Mouse (Mus musculus): ENCODE results near the gene Adssl1. TPM values are rescaled to one million over a fixed set of nuclear protein-coding genes. Genes with fewer than 3 reads are reported as not detected.

Adssl1 gene
- 5.3 and 5.5 TPM in 2 replicates for polyA plus RNA-seq (2014; fragmentation: Nextera tagmentation; extraction: Ambion mirVana)

- ATAC-seq (ENCODE audit: low FRiP score) (peak; percentile 64), DNase-seq (ENCODE audit: low spot score) (no peak)
- H3K4me3 ChIP-seq (replicated peaks; ENCODE audit: low read length) = peak within 1 kb of the TSS; percentile 46
- H3K36me3 ChIP-seq (replicated peaks; ENCODE audit: control insufficient read depth, insufficient read depth) = no peaks in the 10 kb centered on the region
- H3K4me1 ChIP-seq (replicated peaks; ENCODE audit: control insufficient read depth, insufficient read depth, low read length) = peaks cover 19% of the 10 kb centered on the region
- H3K4me2 ChIP-seq (replicated peaks) = peak within 1 kb of the TSS; percentile 92
- H3K27ac ChIP-seq = no peak within 1 kb of the TSS
- peaks cover 26% of the 10 kb centered on the region for H3K27me3 ChIP-seq (ENCODE audit: control insufficient read depth, insufficient read depth, low read length)
- peak within 1 kb of the TSS; percentile 75 for H3K9ac ChIP-seq
- 1% methylated on average over 54 of the region's 56 CpGs for WGBS
- H3K9me3 ChIP-seq (ENCODE audit: control insufficient read depth, low read length) = no peaks in the 10 kb centered on the region
These were observed at the start of gene Adssl1 for GRCm38 (mm10) chr12:112619686-112620353. TSS of gene Adssl1 (plus strand) at chr12:112620045.

GRCm38 (mm10) chr12:112570160-112570559, 49.7 kb upstream of the Adssl1 start:
- no peak for ATAC-seq (ENCODE audit: low FRiP score)
- no peak overlapping the region for H3K4me2 ChIP-seq (replicated peaks)

GRCm38 (mm10) chr12:112571064-112571463, 48.8 kb upstream of the Adssl1 start:
- Histone ChIP-seq H3K9ac (no peak overlapping the region), H3K9me3 (ENCODE audit: control insufficient read depth, low read length) (no peaks in the 10 kb centered on the region), H3K4me2 (replicated peaks) (no peak overlapping the region), H3K27ac (no peak overlapping the region), H3K4me1 (replicated peaks; ENCODE audit: control insufficient read depth, insufficient read depth, low read length) (no peaks in the 10 kb centered on the region), H3K27me3 (ENCODE audit: control insufficient read depth, insufficient read depth, low read length) (no peaks in the 10 kb centered on the region), H3K36me3 (replicated peaks; ENCODE audit: control insufficient read depth, insufficient read depth) (no peaks in the 10 kb centered on the region), H3K4me3 (replicated peaks; ENCODE audit: low read length) (no peak overlapping the region)
- DNase-seq (ENCODE audit: low spot score) = no peak
- ATAC-seq (ENCODE audit: low FRiP score) = no peak
- WGBS = 67% methylated on average over 6 of the region's 6 CpGs

More at GRCm38 (mm10) chr12:112570160-112570559, 49.7 kb upstream of the Adssl1 start:
- Histone ChIP-seq H3K9me3 (ENCODE audit: control insufficient read depth, low read length) (no peaks in the 10 kb centered on the region), H3K9ac (no peak overlapping the region), H3K4me1 (replicated peaks; ENCODE audit: control insufficient read depth, insufficient read depth, low read length) (no peaks in the 10 kb centered on the region), H3K36me3 (replicated peaks; ENCODE audit: control insufficient read depth, insufficient read depth) (no peaks in the 10 kb centered on the region), H3K4me3 (replicated peaks; ENCODE audit: low read length) (no peak overlapping the region), H3K27me3 (ENCODE audit: control insufficient read depth, insufficient read depth, low read length) (no peaks in the 10 kb centered on the region), H3K27ac (no peak overlapping the region)
- 92% methylated on average over 8 of the region's 8 CpGs for WGBS
- no peak for DNase-seq (ENCODE audit: low spot score)

- H3K27ac ChIP-seq = no peak overlapping the region
- 0 out of 2 replicates have a peak, but pooled peaks cover 7% of the 10 kb centered on the region for H3K4me1 ChIP-seq (replicated peaks; ENCODE audit: control insufficient read depth, insufficient read depth, low read length)
- WGBS = 79% methylated on average over 8 of the region's 8 CpGs
These were observed 44.4 kb upstream of the Adssl1 start for GRCm38 (mm10) chr12:112575274-112575986.

GRCm38 (mm10) chr12:112576341-112576740, 43.5 kb upstream of the Adssl1 start:
- no peak overlapping the region for H3K27ac ChIP-seq

More at GRCm38 (mm10) chr12:112575274-112575986, 44.4 kb upstream of the Adssl1 start:
- Histone ChIP-seq H3K4me3 (replicated peaks; ENCODE audit: low read length) (no peak overlapping the region), H3K27me3 (ENCODE audit: control insufficient read depth, insufficient read depth, low read length) (no peaks in the 10 kb centered on the region), H3K9ac (no peak overlapping the region), H3K9me3 (ENCODE audit: control insufficient read depth, low read length) (no peaks in the 10 kb centered on the region), H3K4me2 (replicated peaks) (no peak overlapping the region), H3K36me3 (replicated peaks; ENCODE audit: control insufficient read depth, insufficient read depth) (no peaks in the 10 kb centered on the region)
- ATAC-seq (ENCODE audit: low FRiP score) (no peak), DNase-seq (ENCODE audit: low spot score) (no peak)

GRCm38 (mm10) chr12:112576749-112577148, 43.1 kb upstream of the Adssl1 start:
- Histone ChIP-seq H3K27ac (no peak overlapping the region), H3K4me3 (replicated peaks; ENCODE audit: low read length) (no peak overlapping the region), H3K36me3 (replicated peaks; ENCODE audit: control insufficient read depth, insufficient read depth) (no peaks in the 10 kb centered on the region), H3K27me3 (ENCODE audit: control insufficient read depth, insufficient read depth, low read length) (no peaks in the 10 kb centered on the region), H3K4me1 (replicated peaks; ENCODE audit: control insufficient read depth, insufficient read depth, low read length) (0 out of 2 replicates have a peak, but pooled peaks cover 7% of the 10 kb centered on the region), H3K9me3 (ENCODE audit: control insufficient read depth, low read length) (no peaks in the 10 kb centered on the region), H3K9ac (no peak overlapping the region), H3K4me2 (replicated peaks) (no peak overlapping the region)
- DNase-seq (ENCODE audit: low spot score) (no peak), ATAC-seq (ENCODE audit: low FRiP score) (no peak)
- 17% methylated on average over 3 of the region's 3 CpGs for WGBS

More at GRCm38 (mm10) chr12:112576341-112576740, 43.5 kb upstream of the Adssl1 start:
- ATAC-seq (ENCODE audit: low FRiP score) (no peak), DNase-seq (ENCODE audit: low spot score) (no peak)
- WGBS = 18% methylated on average over 6 of the region's 6 CpGs
- Histone ChIP-seq H3K4me1 (replicated peaks; ENCODE audit: control insufficient read depth, insufficient read depth, low read length) (0 out of 2 replicates have a peak, but pooled peaks cover 7% of the 10 kb centered on the region), H3K9ac (no peak overlapping the region), H3K36me3 (replicated peaks; ENCODE audit: control insufficient read depth, insufficient read depth) (no peaks in the 10 kb centered on the region), H3K4me3 (replicated peaks; ENCODE audit: low read length) (no peak overlapping the region), H3K27me3 (ENCODE audit: control insufficient read depth, insufficient read depth, low read length) (no peaks in the 10 kb centered on the region), H3K9me3 (ENCODE audit: control insufficient read depth, low read length) (no peaks in the 10 kb centered on the region), H3K4me2 (replicated peaks) (no peak overlapping the region)

- WGBS = 81% methylated on average over 6 of the region's 6 CpGs
- H3K36me3 ChIP-seq (replicated peaks; ENCODE audit: control insufficient read depth, insufficient read depth) = no peaks in the 10 kb centered on the region
- no peak for DNase-seq (ENCODE audit: low spot score)
- H3K4me1 ChIP-seq (replicated peaks; ENCODE audit: control insufficient read depth, insufficient read depth, low read length) = 0 out of 2 replicates have a peak, but pooled peaks cover 7% of the 10 kb centered on the region
- ATAC-seq (ENCODE audit: low FRiP score) = no peak
- no peak overlapping the region for H3K27ac ChIP-seq
- H3K9me3 ChIP-seq (ENCODE audit: control insufficient read depth, low read length) = no peaks in the 10 kb centered on the region
- H3K4me2 ChIP-seq (replicated peaks) = no peak overlapping the region
- no peak overlapping the region for H3K4me3 ChIP-seq (replicated peaks; ENCODE audit: low read length)
- H3K9ac ChIP-seq = no peak overlapping the region
- H3K27me3 ChIP-seq (ENCODE audit: control insufficient read depth, insufficient read depth, low read length) = no peaks in the 10 kb centered on the region
These were observed 41.4 kb upstream of the Adssl1 start for GRCm38 (mm10) chr12:112578296-112579090.

GRCm38 (mm10) chr12:112579430-112579829, 40.4 kb upstream of the Adssl1 start:
- ATAC-seq (ENCODE audit: low FRiP score) (no peak), DNase-seq (ENCODE audit: low spot score) (no peak)
- no peaks in the 10 kb centered on the region for H3K36me3 ChIP-seq (replicated peaks; ENCODE audit: control insufficient read depth, insufficient read depth)
- 0 out of 2 replicates have a peak, but pooled peaks cover 7% of the 10 kb centered on the region for H3K4me1 ChIP-seq (replicated peaks; ENCODE audit: control insufficient read depth, insufficient read depth, low read length)
- no peak overlapping the region for H3K4me2 ChIP-seq (replicated peaks)
- 47% methylated on average over 5 of the region's 5 CpGs for WGBS
- H3K27ac ChIP-seq = no peak overlapping the region
- no peaks in the 10 kb centered on the region for H3K9me3 ChIP-seq (ENCODE audit: control insufficient read depth, low read length)
- H3K4me3 ChIP-seq (replicated peaks; ENCODE audit: low read length) = no peak overlapping the region
- no peaks in the 10 kb centered on the region for H3K27me3 ChIP-seq (ENCODE audit: control insufficient read depth, insufficient read depth, low read length)
- H3K9ac ChIP-seq = no peak overlapping the region

- WGBS = 85% methylated on average over 8 of the region's 8 CpGs
- DNase-seq (ENCODE audit: low spot score) (no peak), ATAC-seq (ENCODE audit: low FRiP score) (no peak)
- H3K27me3 ChIP-seq (ENCODE audit: control insufficient read depth, insufficient read depth, low read length) = no peaks in the 10 kb centered on the region
- 0 out of 2 replicates have a peak, but pooled peaks cover 7% of the 10 kb centered on the region for H3K4me1 ChIP-seq (replicated peaks; ENCODE audit: control insufficient read depth, insufficient read depth, low read length)
- no peak overlapping the region for H3K9ac ChIP-seq
- H3K27ac ChIP-seq = no peak overlapping the region
- H3K36me3 ChIP-seq (replicated peaks; ENCODE audit: control insufficient read depth, insufficient read depth) = no peaks in the 10 kb centered on the region
- no peak overlapping the region for H3K4me3 ChIP-seq (replicated peaks; ENCODE audit: low read length)
- no peak overlapping the region for H3K4me2 ChIP-seq (replicated peaks)
- H3K9me3 ChIP-seq (ENCODE audit: control insufficient read depth, low read length) = no peaks in the 10 kb centered on the region
These were observed 39.9 kb upstream of the Adssl1 start for GRCm38 (mm10) chr12:112579926-112580325.

Measured in hindbrain, embryonic 14.5 days (tissue).